Mouse (Mus musculus) left cerebral cortex, postnatal 4 days (tissue): ENCODE data around the gene Gm11634. TPM values are rescaled to one million over a fixed set of nuclear protein-coding genes. Genes with fewer than 3 reads are reported as not detected.
A peak's percentile ranks its signal among the peaks of the same experiment; 100 is the strongest.
"Not testable (repeated sequence)": the region's sequence is repeated elsewhere in the genome, so short reads cannot be mapped to it uniquely, and the experiment has no call there.

Experiments used
- DNase-seq: peaks from one replicate; pipeline ENCODE4 v3.0.0-alpha.2; 2022
- intact Hi-C: fragments of 180-260 bp; cut with DNase I; formaldehyde crosslinking; loops from one replicate; pipeline ENCODE4 v1.15.1; 2025
- total RNA-seq, 2 experiments: library from RNA; stranded (reverse); gene quantifications; 2 replicates each; pipeline ENCODE4 v1.2.3; 2021

Gm11634 gene
- not detected for total RNA-seq

- no peak for DNase-seq
- intact Hi-C loops: no loop called here
Measured at GRCm38 (mm10) chr11:101599156-101599555, at the start of gene Gm11634. Gm11634 (minus strand) TSS chr11:101599256.

- DNase-seq, intact Hi-C loops: not testable (repeated sequence)
Measured at GRCm38 (mm10) chr11:101647093-101647492, 48.0 kb upstream of the Gm11634 start.

- DNase-seq, intact Hi-C loops: not testable (repeated sequence)
Measured at GRCm38 (mm10) chr11:101646283-101646794, 47.3 kb upstream of the Gm11634 start.

GRCm38 (mm10) chr11:101645411-101646282 lies 46.6 kb upstream of the Gm11634 start:
- intact Hi-C loops: not testable (repeated sequence)
- DNase-seq: peak; percentile 73

GRCm38 (mm10) chr11:101645043-101645410 lies 46.0 kb upstream of the Gm11634 start:
- DNase-seq, intact Hi-C loops: not testable (repeated sequence)

- intact Hi-C loops: no loop called here
- no peak for DNase-seq
Measured at GRCm38 (mm10) chr11:101644591-101644990, 45.5 kb upstream of the Gm11634 start.

GRCm38 (mm10) chr11:101642931-101643330 lies 43.9 kb upstream of the Gm11634 start:
- intact Hi-C loops: no loop called here
- DNase-seq: no peak

GRCm38 (mm10) chr11:101641710-101642642 lies 42.9 kb upstream of the Gm11634 start:
- peak; percentile 34 for DNase-seq

GRCm38 (mm10) chr11:101640857-101641709 lies 42.0 kb upstream of the Gm11634 start:
- intact Hi-C loops: not testable (repeated sequence)

More at GRCm38 (mm10) chr11:101641710-101642642, 42.9 kb upstream of the Gm11634 start:
- intact Hi-C loops: not testable (repeated sequence)

GRCm38 (mm10) chr11:101639761-101640160 lies 40.7 kb upstream of the Gm11634 start:
- intact Hi-C loops: no loop called here
- DNase-seq: no peak

More at GRCm38 (mm10) chr11:101640857-101641709, 42.0 kb upstream of the Gm11634 start:
- peak; percentile 86 for DNase-seq

GRCm38 (mm10) chr11:101635660-101636059 lies 36.6 kb upstream of the Gm11634 start:
- no peak for DNase-seq
- intact Hi-C loops: no loop called here

GRCm38 (mm10) chr11:101628733-101629417 lies 29.8 kb upstream of the Gm11634 start:
- intact Hi-C loops, DNase-seq: not testable (repeated sequence)

GRCm38 (mm10) chr11:101627857-101628559 lies 29.0 kb upstream of the Gm11634 start:
- intact Hi-C loops: no loop called here
- peak; percentile 88 for DNase-seq

GRCm38 (mm10) chr11:101626995-101627856 lies 28.2 kb upstream of the Gm11634 start, which contains the start of gene Rdm1:
Rdm1 (plus strand) TSS chr11:101627195.
- DNase-seq: peak; percentile 85
- intact Hi-C loops: no loop called here

GRCm38 (mm10) chr11:101626649-101626994 lies 27.6 kb upstream of the Gm11634 start:
- intact Hi-C loops: no loop called here
- no peak for DNase-seq

GRCm38 (mm10) chr11:101620022-101620655 lies 21.1 kb upstream of the Gm11634 start:
- intact Hi-C loops: not testable (repeated sequence)

GRCm38 (mm10) chr11:101618596-101618995 lies 19.5 kb upstream of the Gm11634 start:
- no peak for DNase-seq
- intact Hi-C loops: no loop called here

More at GRCm38 (mm10) chr11:101620022-101620655, 21.1 kb upstream of the Gm11634 start:
- DNase-seq: not testable (repeated sequence)
